Mouse (Mus musculus) liver, adult 2 months (tissue): Measurements from ENCODE around the gene Commd1.

Experiments used
- CTCF ChIP-seq: fragments of 200-500 bp; IDR thresholded peaks from 2 replicates; pipeline ENCODE4 v1.5.1; 2011; ENCODE audit warnings: low read depth, low read length, control low read depth
- POLR2A ChIP-seq: fragments of 200-500 bp; IDR thresholded peaks from 2 replicates; pipeline ENCODE4 v1.6.1; 2011; ENCODE audit warnings: low read length, control low read depth; ENCODE audit not compliant: insufficient read depth; ENCODE audit errors: extremely low read depth

GRCm38 (mm10) chr11:23005276-23005675 is 23.1 kb upstream of the Commd1 start:
- TF ChIP-seq CTCF, result no peak
- TF ChIP-seq POLR2A, result no peak
